Mouse (Mus musculus) fibroblast of lung, adult 2 months (primary cell): ENCODE data around the gene Dohh.

Experiments used
- DNase-seq: peaks from one replicate; pipeline ENCODE4 v3.0.0-alpha.2; 2011; ENCODE audit warnings: low read depth

Gene Dohh

GRCm38 (mm10) chr10:81356991-81357844, 27.0 kb upstream of the Dohh start, which contains the start of gene Mfsd12:
Gene Mfsd12, plus strand, starts transcription at chr10:81357491.
- peak; percentile 51 for DNase-seq

DNA sequence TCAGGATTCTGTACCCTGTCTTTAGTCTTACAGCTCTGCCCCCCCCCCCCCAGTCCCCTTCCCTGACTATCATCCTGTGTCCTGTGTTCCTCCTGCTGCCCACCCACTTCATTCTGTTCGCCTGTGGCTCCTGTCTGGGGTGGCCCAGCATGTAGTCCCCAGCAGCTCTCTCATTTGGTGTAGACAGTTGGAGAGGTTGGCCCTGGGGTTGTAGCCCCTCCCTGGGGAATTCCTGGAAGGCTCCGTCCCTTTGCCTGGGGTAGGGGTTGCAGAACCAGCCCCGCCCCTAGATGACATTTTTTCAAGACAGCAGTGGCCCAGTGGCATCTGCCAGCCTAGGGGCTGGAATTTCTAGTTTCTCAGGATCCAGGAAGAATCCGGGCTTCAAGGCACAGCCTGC, 26.0 kb upstream of the Dohh start:
- DNase-seq = no peak

DNA sequence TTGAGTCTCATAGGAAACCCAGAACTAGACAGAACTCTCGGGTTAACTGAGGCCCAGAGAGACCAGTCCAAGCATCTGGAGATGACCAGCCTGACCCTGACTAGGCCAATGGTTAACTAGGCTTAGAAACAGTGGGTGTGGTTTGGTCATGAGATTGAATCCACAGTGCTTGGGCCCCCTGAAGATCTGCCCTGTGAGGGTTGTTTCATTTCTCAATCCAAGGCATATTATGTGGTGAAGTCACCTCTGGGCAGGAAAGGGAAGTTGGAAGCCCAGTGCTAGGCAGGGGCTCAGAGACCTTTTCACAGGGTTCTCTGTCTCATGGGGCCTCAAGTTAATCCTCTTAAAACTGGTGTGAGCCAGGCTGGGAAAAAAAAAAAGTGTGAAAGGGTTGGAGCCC, 25.4 kb upstream of the Dohh start:
- DNase-seq = no peak

DNA sequence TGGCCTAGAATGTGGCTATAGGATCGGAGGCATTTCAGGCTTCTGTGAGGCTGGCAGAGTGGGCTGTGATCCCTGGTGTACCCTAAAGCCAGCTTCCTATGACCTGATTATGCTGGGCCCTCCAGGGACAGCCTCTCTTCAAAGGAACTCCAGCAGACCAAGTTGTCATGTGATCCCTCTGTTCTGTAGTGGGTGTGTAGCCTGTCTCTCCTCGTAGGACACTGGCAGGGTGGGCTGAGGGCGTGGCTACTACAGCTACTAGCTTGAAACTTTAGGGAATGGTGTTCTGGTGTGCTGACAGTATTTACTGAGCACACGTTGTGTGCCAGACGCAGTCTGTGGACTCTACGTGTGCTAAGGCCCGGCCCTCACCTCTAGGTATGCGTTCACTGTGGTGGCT, 23.5 kb upstream of the Dohh start:
- DNase-seq = no peak

DNA sequence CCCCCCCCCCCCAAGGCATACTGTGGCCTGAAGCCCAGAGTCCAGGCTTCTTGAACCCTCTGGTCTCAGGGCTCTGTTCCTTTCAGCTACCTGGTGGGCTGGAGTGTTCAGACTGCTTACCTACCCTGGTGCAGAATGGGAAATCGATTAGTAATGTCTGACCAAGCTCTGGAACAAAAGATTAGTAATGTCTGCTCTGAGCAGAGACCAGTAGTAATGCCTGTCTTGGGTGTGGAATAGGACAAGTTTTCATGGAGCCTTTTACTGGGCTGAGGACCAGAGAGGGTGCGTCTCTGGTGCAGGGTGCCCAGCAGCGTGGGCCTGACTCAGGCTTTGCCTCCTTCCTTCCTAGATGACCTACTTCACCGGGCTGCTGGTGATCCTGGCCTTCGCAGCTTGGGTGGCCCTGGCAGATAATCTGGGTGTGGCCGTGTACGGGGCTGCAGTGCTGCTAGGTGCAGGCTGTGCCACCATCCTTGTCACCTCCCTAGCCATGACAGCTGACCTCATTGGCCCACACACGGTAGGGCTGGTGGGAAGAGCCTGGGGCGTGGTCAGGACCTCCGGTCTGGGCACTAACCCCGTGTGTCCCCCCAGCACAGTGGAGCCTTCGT, 21.8 kb upstream of the Dohh start:
- no peak for DNase-seq

- DNase-seq = no peak
Observed at GRCm38 (mm10) chr10:81363436-81364346, 20.5 kb upstream of the Dohh start.

GRCm38 (mm10) chr10:81364666-81365065, 19.6 kb upstream of the Dohh start:
- DNase-seq = no peak

DNA sequence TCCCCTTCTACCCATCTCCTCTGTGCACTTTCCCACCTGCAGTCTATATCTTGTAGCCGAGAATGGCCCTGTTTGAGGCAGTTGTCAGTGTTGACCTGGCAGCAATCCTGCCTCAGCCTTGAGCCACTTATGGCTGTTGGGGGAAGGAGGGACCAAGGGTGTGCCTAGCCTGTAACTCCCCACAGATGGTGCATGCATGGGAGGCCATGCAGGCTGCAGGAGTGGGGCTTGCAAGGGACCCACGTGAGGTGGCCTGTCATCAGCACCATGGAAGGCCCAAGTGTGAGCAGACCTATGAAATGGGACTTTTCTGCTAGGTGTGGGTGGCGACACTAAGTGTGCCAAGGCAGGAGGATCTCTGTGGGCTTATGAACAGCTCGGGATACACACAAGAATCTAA, 19.2 kb upstream of the Dohh start:
- no peak for DNase-seq

GRCm38 (mm10) chr10:81365672-81366476, 18.4 kb upstream of the Dohh start, which contains the start of gene 4930404N11Rik:
Gene 4930404N11Rik, minus strand, starts transcription at chr10:81365816.
- no peak for DNase-seq

- DNase-seq = no peak
Observed at GRCm38 (mm10) chr10:81366477-81367206, 17.6 kb upstream of the Dohh start.

DNA sequence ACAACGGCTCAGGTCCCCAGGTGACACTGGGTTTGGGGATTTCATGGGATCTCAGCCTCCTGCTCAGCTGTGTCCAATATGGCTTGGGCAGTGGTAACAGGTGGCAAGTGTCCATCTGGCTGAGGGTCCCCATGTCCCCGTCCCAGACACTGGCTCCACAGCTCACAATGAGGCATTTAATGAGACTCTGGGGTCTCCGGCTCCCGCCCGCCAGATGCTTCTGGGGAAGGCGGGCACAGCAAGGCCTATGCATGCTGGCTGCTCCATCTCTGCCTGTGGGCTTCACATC, 17.1 kb upstream of the Dohh start:
- no peak for DNase-seq

DNA sequence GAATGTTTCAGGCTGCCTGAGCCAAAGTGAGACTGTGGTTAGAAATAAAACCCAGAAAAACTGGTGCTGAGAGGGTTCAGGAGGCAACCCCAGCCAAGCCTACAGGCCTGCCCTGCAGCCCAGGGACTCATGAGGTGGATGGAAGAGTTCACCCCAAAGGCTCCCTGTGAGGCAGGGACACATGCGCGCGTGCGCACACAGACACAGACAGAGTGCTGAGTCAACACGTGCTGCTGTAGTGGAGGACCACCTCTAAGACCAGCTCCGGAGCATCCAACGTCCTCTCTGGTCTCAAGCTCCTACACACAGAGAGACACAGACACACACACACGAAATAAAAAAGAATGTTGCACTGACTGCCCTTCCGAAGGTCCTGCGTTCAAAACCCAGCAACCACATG, 8.9 kb upstream of the Dohh start:
- DNase-seq = no peak

DNA sequence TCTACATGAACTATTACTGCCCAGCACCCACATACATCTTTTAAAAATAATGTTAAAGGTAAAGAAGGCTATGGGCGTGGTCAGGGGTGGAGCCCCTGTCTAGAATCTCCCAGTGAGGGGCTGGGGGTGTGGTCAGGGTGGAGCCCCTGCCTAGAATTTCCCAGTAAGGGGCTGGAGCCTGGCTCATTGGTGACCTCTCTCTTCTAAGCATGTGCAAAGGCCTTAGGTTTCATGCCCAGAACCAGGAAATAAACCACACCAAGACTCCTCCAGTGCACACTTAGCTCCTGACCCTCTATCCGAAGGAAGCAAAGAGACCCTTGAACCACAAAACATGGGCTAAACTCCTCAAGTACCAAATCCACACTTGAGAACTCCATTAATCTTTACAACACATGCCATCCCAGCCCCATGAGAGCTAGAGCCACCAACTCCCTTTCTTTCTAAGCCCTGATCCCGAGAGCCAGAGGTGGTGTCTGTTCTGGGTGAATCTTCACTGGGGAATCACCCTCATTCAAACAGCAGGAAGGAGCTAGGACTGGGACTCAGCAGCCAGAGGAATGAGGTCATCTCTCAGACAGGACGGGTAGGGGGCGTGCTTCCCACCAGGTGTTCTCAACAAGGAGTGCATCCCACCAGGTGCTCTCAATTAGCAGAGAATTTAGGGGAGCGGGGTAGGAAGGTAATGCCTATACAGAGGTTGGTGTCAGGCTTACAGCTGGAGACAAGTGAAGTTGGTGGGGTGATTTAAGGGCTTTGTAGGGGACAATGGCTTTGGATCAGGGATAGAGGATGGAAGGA, 7.5 kb upstream of the Dohh start:
- DNase-seq = no peak

DNA sequence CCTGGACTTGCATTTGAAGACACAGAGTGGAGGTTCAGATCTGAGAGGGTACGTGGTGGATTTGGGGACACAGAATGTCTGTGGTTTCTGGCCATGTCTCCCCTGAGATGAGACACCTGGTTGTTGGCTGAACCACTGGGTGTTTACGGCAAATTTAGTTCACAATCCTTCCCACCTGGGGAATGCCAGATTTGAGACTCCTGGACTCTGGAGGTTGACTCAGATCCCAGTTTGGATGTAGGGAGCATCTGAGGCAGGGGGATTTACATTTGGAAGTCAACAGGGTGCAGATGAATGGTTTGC, 6.9 kb upstream of the Dohh start:
- no peak for DNase-seq

GRCm38 (mm10) chr10:81377793-81378552, 6.3 kb upstream of the Dohh start, which contains the start of gene Fzr1:
Gene Fzr1, minus strand, starts transcription at chr10:81378516.
- DNase-seq = no peak

- peak; percentile 99 for DNase-seq
Observed at GRCm38 (mm10) chr10:81378553-81379182, 5.6 kb upstream of the Dohh start.

GRCm38 (mm10) chr10:81379183-81379553, 5.1 kb upstream of the Dohh start:
- DNase-seq = no peak

- no peak for DNase-seq
Observed at GRCm38 (mm10) chr10:81379809-81380378, 4.3 kb upstream of the Dohh start.

DNA sequence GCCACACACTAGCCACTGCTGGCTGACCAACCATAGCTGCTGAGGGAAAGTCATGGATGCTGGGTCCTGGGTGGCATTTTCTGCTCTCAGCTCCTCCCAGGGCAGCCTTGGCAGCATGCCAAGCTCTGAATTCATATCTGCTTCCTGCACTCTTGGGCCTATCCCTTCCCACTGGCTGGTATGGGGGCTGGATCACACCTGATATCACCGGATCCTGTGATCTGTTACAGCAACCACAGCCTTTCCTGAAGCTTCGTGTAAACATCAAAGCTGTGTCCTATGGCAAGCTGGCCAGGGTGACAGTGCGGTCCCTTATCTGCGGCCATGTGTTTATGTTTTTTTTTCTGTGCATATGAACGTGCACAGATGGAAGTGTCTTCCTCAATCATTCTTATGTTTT, 2.2 kb upstream of the Dohh start:
- no peak for DNase-seq
